Mouse (Mus musculus): ENCODE data around the gene Fam71e2.

DNA sequence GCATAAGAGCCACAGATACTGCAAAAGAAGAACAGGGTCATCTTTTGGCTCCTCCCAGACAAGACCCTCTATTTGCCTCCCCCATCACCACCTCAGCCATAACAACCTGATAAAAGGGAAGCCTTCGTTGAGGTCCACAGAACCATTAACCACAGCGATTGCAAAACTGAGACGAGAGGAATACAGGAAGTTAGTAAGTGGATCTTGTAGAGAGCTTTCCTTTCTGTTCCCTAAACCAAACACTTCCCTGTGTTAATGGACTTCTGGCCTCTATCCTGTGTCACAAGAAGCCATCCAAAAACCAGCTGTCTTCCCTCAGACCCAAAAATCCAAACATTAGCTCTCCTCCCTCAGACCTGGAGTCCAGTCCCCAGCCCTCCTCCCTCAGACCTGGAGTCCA lies 46.7 kb downstream of the Fam71e2 start:
- TF ChIP-seq POLR2A (IDR thresholded peaks at IDR 0.05; ENCODE audit: low read depth, low read length) (no peak), CTCF (IDR thresholded peaks at IDR 0.05; ENCODE audit: borderline replicate concordance, insufficient read depth, low read length) (no peak)
